Mouse (Mus musculus): Measurements from ENCODE around the gene Ccdc160. TPM values are rescaled to one million over a fixed set of nuclear protein-coding genes. Genes with fewer than 3 reads are reported as not detected.

Gene Ccdc160
- total and polyA plus RNA-seq, 3 experiments, result not detected

DNA sequence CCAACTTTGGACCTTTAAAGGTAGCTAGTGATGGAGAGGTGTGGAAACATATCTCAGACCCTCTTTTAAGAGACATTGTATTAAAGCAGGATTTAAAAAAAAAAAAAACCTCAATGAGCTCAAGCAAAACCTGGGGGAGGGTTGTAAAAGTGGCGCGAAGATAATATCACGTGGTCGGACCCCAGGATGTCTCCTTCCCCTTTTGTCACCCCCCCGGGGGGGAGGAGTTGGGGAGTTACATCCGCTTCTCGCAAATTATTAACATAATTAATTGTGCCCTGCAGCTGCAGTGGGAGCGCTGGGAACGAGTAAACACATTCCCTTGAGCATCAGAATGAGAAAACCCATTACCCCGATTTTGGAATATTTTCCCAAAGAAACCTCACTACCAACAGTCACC is 45.1 kb upstream of the Ccdc160 start:
- no peaks in the 10 kb centered on the region for H3K9me3 ChIP-seq (replicated peaks; ENCODE audit: low read length)
- peak overlapping the region; percentile 92 for H3K4me2 ChIP-seq (ENCODE audit: insufficient read depth, low read depth, poor library complexity, severe bottlenecking)
- DNase-seq (ENCODE audit: extremely low read depth), result no peak
- H3K9ac ChIP-seq (ENCODE audit: insufficient read depth, low read depth), result no peak overlapping the region
- H3K36me3 ChIP-seq (replicated peaks in 1 of 2; ENCODE audit: control insufficient read depth in 1 of 2, insufficient read depth in 1 of 2, low read length in 1 of 2), result no peaks in the 10 kb centered on the region
- H3K27me3 ChIP-seq (replicated peaks), result no peaks in the 10 kb centered on the region
- in situ Hi-C loops (cut with MboI; ENCODE audit: low pct_ligation_motif_present, low pct_unique_long_range_greater_than_20kb, low sequenced_read_pairs) (no loop called here), dilution Hi-C loops (cut with MboI; ENCODE audit: extremely low pct_ligation_motif_present, extremely low pct_unique_long_range_greater_than_20kb, low sequenced_read_pairs) (no loop called here)
- H3K4me1 ChIP-seq (ENCODE audit: control insufficient read depth in 1 of 2, insufficient read depth in 2 of 2), result no peaks in the 10 kb centered on the region
- TF ChIP-seq ELF1 (IDR thresholded peaks at IDR 0.05; ENCODE audit: low read depth, low read length), result no peak
- TF ChIP-seq ZNF384 (IDR thresholded peaks at IDR 0.05; ENCODE audit: low read depth, low read length), result no peak
- no peak for TF ChIP-seq POLR2A (IDR thresholded peaks at IDR 0.05; ENCODE audit: low read depth, low read length)
- no peak for TF ChIP-seq MAZ (IDR thresholded peaks at IDR 0.05; ENCODE audit: low read depth, low read length)
- TF ChIP-seq KAT2A (IDR thresholded peaks at IDR 0.05; ENCODE audit: insufficient replicate concordance, low read length), result no peak
- TF ChIP-seq MAX (IDR thresholded peaks at IDR 0.05; ENCODE audit: low read length), result no peak
- TF ChIP-seq IRF4 (IDR thresholded peaks at IDR 0.05; ENCODE audit: low read depth, low read length), result no peak
- no peak for TF ChIP-seq USF2 (conservative IDR thresholded peaks at IDR 0.05; ENCODE audit: low read depth, low read length)
- TF ChIP-seq TCF12 (IDR thresholded peaks at IDR 0.05; ENCODE audit: low read depth, low read length), result no peak
- TF ChIP-seq NELFE (IDR thresholded peaks at IDR 0.05; ENCODE audit: low read depth, low read length), result no peak
- TF ChIP-seq ZMIZ1 (IDR thresholded peaks at IDR 0.05; ENCODE audit: low read depth, low read length), result no peak
- TF ChIP-seq MAFK (IDR thresholded peaks at IDR 0.05; ENCODE audit: insufficient replicate concordance, low read length), result no peak
- H3K4me3 ChIP-seq (replicated peaks in 1 of 3; ENCODE audit: low read depth in 2 of 3, low read length in 2 of 3, poor library complexity in 1 of 3), result no peak overlapping the region
- H3K27ac ChIP-seq (ENCODE audit: insufficient read depth, low read depth), result no peak overlapping the region
- H3K79me2 ChIP-seq (replicated peaks; ENCODE audit: control insufficient read depth, extremely low read depth, insufficient read depth, poor library complexity, severe bottlenecking), result no peaks in the 10 kb centered on the region

DNA sequence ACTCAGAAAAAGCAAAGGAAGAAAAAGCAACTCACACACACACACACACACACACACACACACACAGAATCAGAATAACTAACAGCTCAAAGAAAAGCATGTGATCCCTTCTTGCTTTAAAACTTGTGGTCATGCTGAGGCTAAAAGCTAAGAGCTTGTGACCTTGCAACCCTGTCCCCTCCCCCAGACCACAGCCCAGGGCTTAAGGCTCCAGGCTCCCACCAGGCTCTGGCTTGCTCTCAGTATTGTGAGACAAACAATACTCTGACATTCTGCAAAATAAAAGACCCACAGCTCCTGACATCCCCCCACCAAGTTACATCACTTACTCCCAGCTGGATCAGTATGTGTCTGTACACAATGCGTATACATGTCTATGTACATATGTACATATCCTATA is 44.2 kb upstream of the Ccdc160 start:
- Histone ChIP-seq H3K9me3 (replicated peaks; ENCODE audit: low read length) (no peaks in the 10 kb centered on the region), H3K4me3 (replicated peaks in 1 of 3; ENCODE audit: low read depth in 2 of 3, low read length in 2 of 3, poor library complexity in 1 of 3) (no peak overlapping the region), H3K27ac (ENCODE audit: insufficient read depth, low read depth) (no peak overlapping the region), H3K4me1 (ENCODE audit: control insufficient read depth in 1 of 2, insufficient read depth in 2 of 2) (no peaks in the 10 kb centered on the region), H3K36me3 (replicated peaks in 1 of 2; ENCODE audit: control insufficient read depth in 1 of 2, insufficient read depth in 1 of 2, low read length in 1 of 2) (no peaks in the 10 kb centered on the region), H3K27me3 (replicated peaks) (no peaks in the 10 kb centered on the region), H3K79me2 (replicated peaks; ENCODE audit: control insufficient read depth, extremely low read depth, insufficient read depth, poor library complexity, severe bottlenecking) (no peaks in the 10 kb centered on the region), H3K9ac (ENCODE audit: insufficient read depth, low read depth) (no peak overlapping the region), H3K4me2 (ENCODE audit: insufficient read depth, low read depth, poor library complexity, severe bottlenecking) (no peak overlapping the region)
- in situ Hi-C loops (cut with MboI; ENCODE audit: low pct_ligation_motif_present, low pct_unique_long_range_greater_than_20kb, low sequenced_read_pairs) (no loop called here), dilution Hi-C loops (cut with MboI; ENCODE audit: extremely low pct_ligation_motif_present, extremely low pct_unique_long_range_greater_than_20kb, low sequenced_read_pairs) (no loop called here)
- TF ChIP-seq GABPA (IDR thresholded peaks at IDR 0.05; ENCODE audit: insufficient replicate concordance, low read depth, low read length) (no peak), MEF2A (IDR thresholded peaks at IDR 0.05; ENCODE audit: borderline replicate concordance, low read depth, low read length) (no peak), MAZ (IDR thresholded peaks at IDR 0.05; ENCODE audit: low read depth, low read length) (no peak), EP300 (IDR thresholded peaks at IDR 0.05; ENCODE audit: low read length) (no peak), USF1 (IDR thresholded peaks at IDR 0.05; ENCODE audit: low read depth, low read length) (no peak), CHD2 (IDR thresholded peaks at IDR 0.05; ENCODE audit: low read length) (no peak), NELFE (IDR thresholded peaks at IDR 0.05; ENCODE audit: low read depth, low read length) (no peak), SIN3A (IDR thresholded peaks at IDR 0.05; ENCODE audit: low read length) (no peak), IRF4 (IDR thresholded peaks at IDR 0.05; ENCODE audit: low read depth, low read length) (no peak), CTCF (conservative IDR thresholded peaks at IDR 0.05 in 1 of 2, IDR thresholded peaks at IDR 0.05 in 1 of 2; ENCODE audit: low read depth in 2 of 2, low read length in 2 of 2) (no peak), SMC3 (IDR thresholded peaks at IDR 0.05; ENCODE audit: low read depth, low read length) (no peak), ELF1 (IDR thresholded peaks at IDR 0.05; ENCODE audit: low read depth, low read length) (no peak), CHD1 (IDR thresholded peaks at IDR 0.05; ENCODE audit: low read depth, low read length) (no peak), KAT2A (IDR thresholded peaks at IDR 0.05; ENCODE audit: insufficient replicate concordance, low read length) (no peak), ZKSCAN1 (IDR thresholded peaks at IDR 0.05; ENCODE audit: borderline replicate concordance, low read depth, low read length) (no peak), ETS1 (conservative IDR thresholded peaks at IDR 0.05; ENCODE audit: low read depth, low read length) (no peak), RAD21 (IDR thresholded peaks at IDR 0.05; ENCODE audit: low read depth, low read length) (no peak), PAX5 (IDR thresholded peaks at IDR 0.05; ENCODE audit: low read length) (no peak)
- no peak for DNase-seq (ENCODE audit: extremely low read depth)
